Mouse (Mus musculus): ENCODE measurements around the gene Agk. TPM values are rescaled to one million over a fixed set of nuclear protein-coding genes. Genes with fewer than 3 reads are reported as not detected.

Agk gene
- total RNA-seq, 4 experiments from 2014 or later: 39.7 to 51.9 (median 45.8) TPM

DNA sequence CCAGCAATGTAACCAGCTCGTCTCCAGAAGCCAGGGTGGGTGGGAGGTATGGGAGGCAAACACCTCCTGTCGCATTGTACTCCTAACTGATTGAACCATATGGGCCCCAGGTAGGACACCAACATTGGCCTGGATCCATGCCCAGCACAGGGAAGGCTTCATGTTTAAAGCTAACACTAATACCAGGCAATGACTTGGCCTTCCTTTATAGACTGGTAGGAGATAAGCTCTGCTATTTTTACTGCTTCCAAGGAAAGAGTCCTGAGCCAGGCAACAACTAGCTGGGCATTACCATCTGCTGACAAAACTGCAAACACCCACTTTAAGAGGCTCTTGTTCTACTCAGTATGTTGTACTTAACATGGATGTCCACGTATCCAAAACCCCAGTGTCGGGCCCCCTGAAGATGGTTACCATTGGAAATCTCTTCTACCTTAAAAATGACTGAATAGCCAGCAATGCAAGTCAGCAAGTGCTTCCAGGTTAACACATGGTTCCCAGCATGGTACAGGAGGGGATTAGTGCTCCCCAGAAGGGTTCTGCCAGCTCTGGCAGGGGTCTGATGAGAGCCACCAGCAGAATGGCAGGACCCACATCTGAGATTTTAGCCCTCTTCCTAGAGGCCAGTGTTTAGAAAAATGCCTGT lies 78.8 kb downstream of the Agk start:
- DNase-seq (ENCODE audit: low spot score in 2 of 2): peak; percentile 38

- no peak for DNase-seq (ENCODE audit: low spot score in 2 of 2)
Observed at GRCm38 (mm10) chr6:40411085-40411484, 86.1 kb downstream of the Agk start.

- DNase-seq (ENCODE audit: low spot score in 2 of 2): no peak
Observed at GRCm38 (mm10) chr6:40413046-40413445, 88.1 kb downstream of the Agk start.

DNA sequence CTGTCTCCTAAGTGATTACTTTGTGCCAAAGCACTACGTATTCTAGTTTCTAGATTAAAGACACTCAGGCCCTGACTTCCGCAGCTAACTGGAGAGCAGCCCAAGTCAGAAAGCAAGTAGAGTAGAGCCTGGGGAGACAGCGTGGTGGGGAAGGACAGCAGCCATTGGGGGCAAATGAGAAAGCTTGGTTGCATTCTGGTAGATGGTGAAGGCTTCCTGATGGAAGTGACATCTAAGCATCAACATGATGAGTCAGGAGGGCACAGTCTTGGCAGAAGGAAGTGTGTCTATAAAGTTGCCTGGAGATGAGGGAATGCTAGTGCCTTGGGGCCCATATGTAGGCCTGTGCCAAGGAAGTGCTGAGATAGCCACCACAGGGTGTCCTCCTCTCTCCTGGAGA lies 88.6 kb downstream of the Agk start:
- DNase-seq (ENCODE audit: low spot score in 2 of 2): no peak

- DNase-seq (ENCODE audit: low spot score in 2 of 2): no peak
Observed at GRCm38 (mm10) chr6:40415799-40416198, 90.8 kb downstream of the Agk start.

DNA sequence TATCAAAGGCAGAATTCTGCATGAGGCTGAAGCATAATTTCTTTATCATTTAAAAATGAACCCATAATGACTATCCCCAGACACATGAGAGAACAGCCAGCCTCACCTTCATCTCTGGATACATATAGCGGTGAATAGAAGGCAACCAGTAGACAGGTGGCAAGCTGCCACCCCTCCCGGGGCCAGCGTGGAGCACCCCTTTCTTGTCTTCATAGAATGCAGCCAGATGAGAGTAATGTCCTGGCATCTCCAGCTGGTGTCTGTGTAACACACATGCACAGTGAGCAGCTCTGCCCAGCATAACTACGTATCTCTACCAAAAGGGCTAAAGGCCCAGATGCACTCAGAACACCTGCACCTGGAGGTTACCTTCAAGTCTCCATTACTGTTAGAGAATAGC lies 93.4 kb downstream of the Agk start:
- DNase-seq (ENCODE audit: low spot score in 2 of 2): no peak

DNA sequence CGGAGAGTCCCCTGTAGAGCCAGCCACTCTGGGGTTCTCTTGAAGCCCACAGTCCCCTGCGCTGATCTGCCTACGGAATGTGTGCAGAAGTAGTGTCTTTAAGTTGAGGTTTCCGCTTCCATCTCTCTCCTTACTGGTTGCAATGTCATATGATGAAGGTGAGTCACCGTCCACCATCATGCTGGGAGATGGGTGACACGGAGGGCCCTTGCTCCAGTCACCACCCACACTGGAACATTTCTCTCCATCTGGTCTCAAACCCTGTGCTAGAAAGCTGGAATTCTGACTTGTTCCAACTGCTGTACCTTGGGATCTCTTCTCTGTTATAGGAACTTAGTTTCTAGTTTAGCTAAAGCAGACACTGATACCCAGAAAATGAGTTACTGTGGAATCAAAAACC lies 96.1 kb downstream of the Agk start:
- no peak for DNase-seq (ENCODE audit: low spot score in 2 of 2)

GRCm38 (mm10) chr6:40423013-40423412 lies 98.0 kb downstream of the Agk start:
- DNase-seq (ENCODE audit: low spot score in 2 of 2): no peak

DNA sequence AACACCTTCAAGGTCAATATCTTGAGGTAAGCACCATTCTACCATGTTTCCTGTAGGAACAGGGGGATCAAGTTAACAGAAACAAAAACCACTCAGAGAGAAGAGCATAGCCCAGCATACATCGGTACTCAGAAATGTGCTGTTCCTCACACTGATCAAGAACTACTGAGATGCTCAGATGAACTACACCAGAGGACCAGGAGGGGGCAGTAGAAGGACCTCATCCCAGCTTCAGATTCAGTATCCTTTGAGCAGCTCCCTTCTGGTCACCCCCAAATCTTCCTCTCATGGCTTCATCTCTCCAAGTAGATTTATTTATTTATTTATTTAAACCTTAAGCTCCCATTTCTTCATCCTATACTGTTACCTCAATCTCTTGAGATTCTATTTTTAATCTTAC lies 98.8 kb downstream of the Agk start:
- peak in 1 of 2 experiments; percentile 63 for DNase-seq (ENCODE audit: low spot score in 2 of 2)

- DNase-seq (ENCODE audit: low spot score in 2 of 2): no peak
Observed at GRCm38 (mm10) chr6:40427441-40427840, 102.5 kb downstream of the Agk start.

GRCm38 (mm10) chr6:40428696-40429095 lies 103.7 kb downstream of the Agk start:
- no peak for DNase-seq (ENCODE audit: low spot score in 2 of 2)

DNA sequence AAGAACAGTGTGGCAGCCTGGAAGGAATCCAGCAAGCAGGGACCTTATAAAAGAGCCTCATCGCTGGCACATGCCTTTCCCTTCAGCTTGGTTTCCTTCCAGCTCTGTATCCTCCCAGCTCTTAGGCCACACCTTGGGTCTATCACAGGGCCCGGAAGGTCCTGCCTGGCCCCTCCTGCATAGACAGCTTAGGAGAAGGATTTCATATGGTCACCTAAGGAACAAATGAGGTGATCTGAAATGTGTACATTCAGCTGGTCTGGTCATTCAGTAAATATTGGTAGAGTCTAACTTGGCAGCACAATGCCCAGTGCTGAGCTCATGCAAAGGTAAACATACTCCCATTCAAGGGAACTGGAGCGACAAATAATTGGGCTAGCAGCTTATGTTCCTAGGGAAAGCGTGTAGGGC lies 104.6 kb downstream of the Agk start:
- DNase-seq (ENCODE audit: low spot score in 2 of 2): no peak

DNA sequence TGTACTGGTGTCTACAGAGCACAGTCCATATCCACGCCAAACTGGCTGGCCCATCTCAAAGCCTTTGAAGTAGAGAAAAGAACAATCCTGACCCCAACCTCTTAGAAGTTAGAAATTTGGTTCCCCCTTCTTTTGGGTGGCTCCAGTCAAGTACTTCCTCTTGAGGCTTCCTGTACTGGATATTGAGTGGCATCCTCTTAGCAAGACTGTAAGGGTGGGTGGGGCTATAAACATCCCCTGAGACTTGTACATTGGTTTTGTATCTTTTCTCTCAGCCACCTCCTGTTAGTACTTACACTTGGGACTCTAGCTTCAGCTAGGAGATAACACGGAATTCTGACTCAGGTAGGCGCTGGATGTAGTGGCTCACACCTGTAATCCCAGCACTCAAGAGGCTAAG lies 105.3 kb downstream of the Agk start:
- no peak for DNase-seq (ENCODE audit: low spot score in 2 of 2)

DNA sequence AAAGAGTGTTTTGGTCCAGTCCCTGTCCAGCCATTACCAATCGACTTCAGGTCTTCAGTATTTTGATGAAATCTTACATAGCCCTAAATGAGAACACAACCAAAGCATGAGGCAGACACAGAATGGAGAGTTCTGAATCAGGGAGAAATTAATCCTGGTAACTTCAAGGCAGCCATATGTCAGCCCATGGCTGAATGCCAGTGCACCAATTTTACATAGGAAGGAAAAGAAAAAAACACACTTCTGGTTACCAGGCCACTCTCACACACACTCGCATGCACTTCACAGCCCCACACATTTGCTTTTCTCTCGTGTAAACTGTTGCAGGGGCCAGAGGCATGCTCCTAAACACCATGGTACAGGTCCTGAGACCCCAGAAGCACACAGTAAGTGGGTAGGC lies 105.9 kb downstream of the Agk start:
- no peak for DNase-seq (ENCODE audit: low spot score in 2 of 2)

DNA sequence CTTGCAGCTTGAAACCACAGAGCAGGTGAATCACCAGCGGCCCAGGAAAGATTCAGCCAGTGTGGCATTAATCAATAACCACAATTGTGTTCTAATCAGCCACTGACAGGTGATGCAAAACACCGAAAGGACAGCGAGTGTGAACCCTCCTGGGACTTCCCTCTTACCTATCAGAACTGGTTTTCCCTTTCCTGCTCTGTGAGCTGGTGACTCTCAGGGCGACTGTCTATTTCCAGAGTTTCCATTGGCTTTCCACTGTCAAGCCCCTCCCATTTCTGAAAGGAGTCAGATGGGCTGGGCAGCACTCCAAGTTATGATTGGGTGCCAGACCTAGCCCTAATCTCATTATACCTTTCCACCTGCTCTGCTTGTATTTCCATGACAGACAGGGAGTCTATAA lies 106.4 kb downstream of the Agk start:
- no peak for DNase-seq (ENCODE audit: low spot score in 2 of 2)

- DNase-seq (ENCODE audit: low spot score in 2 of 2): no peak
Observed at GRCm38 (mm10) chr6:40431812-40432211, 106.8 kb downstream of the Agk start.

GRCm38 (mm10) chr6:40432346-40433275 lies 107.6 kb downstream of the Agk start:
- DNase-seq (ENCODE audit: low spot score in 2 of 2): peak; percentile 87 to 91

DNA sequence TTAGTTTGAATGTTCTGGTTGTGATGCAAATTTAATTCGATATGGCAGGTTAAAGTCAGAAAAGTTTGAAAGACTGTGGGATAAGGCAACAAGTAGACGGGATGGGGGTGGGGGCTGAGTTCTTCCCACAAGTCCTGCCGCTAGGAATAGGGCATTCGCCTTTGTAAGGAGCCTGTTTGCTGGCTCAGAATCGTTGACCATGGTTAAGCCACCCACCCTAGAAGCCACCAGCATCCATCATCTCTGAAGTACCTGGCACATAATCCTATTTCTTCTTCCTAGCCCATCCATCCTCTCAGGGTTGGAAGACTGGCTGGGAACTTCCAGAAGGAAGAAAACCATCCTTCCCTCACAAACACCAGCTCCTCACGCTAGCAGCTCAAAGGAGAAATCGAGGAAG lies 109.7 kb downstream of the Agk start:
- DNase-seq (ENCODE audit: low spot score in 2 of 2): no peak

DNA sequence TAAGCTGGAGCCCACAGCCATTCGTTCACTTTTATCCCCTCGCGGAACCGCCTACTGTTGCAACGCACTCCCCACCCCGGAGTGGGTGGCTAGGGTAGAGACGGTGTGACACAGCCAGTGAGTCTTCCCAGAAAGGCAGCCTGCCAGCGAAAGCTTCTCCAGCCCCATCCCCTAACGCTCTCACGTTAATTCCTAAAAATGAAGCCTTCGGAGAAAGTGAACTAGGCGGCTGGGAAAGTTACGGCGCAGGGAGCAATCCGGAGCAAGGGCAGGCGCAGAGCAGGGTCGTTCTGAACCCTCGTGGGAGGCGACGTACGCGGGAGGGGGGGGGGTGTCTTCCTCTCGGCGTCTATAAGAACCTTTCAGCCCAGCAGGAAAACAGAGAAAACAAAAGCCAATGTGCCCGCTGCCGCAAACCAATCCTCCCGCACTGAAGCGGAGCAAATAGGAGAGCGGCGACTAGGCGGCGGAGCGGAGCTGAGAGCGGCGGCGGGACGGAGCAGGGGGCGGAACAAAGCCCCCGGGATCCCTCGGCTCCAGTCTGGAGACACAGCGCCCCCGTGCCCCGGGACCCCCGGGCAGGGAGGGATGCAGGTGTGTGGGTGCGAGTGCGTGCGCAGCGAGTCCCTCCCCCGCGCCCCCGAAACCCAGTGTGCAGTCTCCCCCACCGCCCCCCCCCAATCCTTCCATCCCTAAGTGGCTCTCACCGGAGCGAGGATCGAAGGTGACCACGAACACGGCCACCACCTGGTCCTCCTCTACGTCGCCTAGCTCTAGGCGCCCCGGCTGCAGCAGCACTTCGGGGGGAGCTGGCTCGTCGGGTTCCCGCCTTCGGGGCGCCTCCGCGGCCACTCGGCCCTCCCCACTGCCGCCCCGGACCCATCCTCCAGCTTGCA lies 110.4 kb downstream of the Agk start:
- peak; percentile 55 to 70 for DNase-seq (ENCODE audit: low spot score in 2 of 2)

GRCm38 (mm10) chr6:40436047-40436483 lies 111.1 kb downstream of the Agk start, which contains the start of gene E330009J07Rik:
Gene E330009J07Rik (minus strand): TSS chr6:40436135.
- DNase-seq (ENCODE audit: low spot score in 2 of 2): peak; percentile 60 to 78

GRCm38 (mm10) chr6:40438936-40439335 lies 114.0 kb downstream of the Agk start, which contains the start of gene Wee2:
Gene Wee2 (plus strand): TSS chr6:40439088.
- no peak for DNase-seq (ENCODE audit: low spot score in 2 of 2)
